Mouse (Mus musculus) kidney, embryonic 15.5 days (tissue): ENCODE data around the gene Znrf3. TPM values are rescaled to one million over a fixed set of nuclear protein-coding genes. Genes with fewer than 3 reads are reported as not detected.

Experiments used
- ATAC-seq: fragments of 200-750 bp; cut with Nextera tagmentation; replicated peaks from 2 replicates; pipeline ENCODE4 v1.8.0; 2017; ENCODE audit warnings: moderate TSS enrichment; ENCODE audit not compliant: low FRiP score
- H3K27ac ChIP-seq: fragments of 300-500 bp; sonication (generic); 2 replicates; pipeline ENCODE4 v1.5.1; 2015; ENCODE audit warnings: mild to moderate bottlenecking, inconsistent platforms
- H3K27me3 ChIP-seq: fragments of 300-500 bp; sonication (generic); 2 replicates; pipeline ENCODE4 v1.6.1; 2015; ENCODE audit warnings: inconsistent platforms
- H3K36me3 ChIP-seq: fragments of 300-500 bp; sonication (generic); 2 replicates; pipeline ENCODE4 v1.6.1; 2015; ENCODE audit warnings: inconsistent platforms
- H3K4me1 ChIP-seq: fragments of 300-500 bp; sonication (generic); 2 replicates; pipeline ENCODE4 v1.6.1; 2015; ENCODE audit warnings: inconsistent platforms
- H3K4me2 ChIP-seq: fragments of 300-500 bp; sonication (generic); 2 replicates; pipeline ENCODE4 v1.6.1; 2015; ENCODE audit warnings: moderate library complexity, mild to moderate bottlenecking, inconsistent platforms
- H3K4me3 ChIP-seq: fragments of 300-500 bp; sonication (generic); replicated peaks from 2 replicates; pipeline ENCODE4 v1.5.1; 2015; ENCODE audit warnings: mild to moderate bottlenecking, inconsistent platforms
- H3K9ac ChIP-seq: fragments of 300-500 bp; sonication (generic); 2 replicates; pipeline ENCODE4 v1.6.1; 2015; ENCODE audit warnings: mild to moderate bottlenecking, inconsistent platforms
- H3K9me3 ChIP-seq: fragments of 300-500 bp; sonication (generic); replicated peaks from 2 replicates; pipeline ENCODE4 v1.6.1; 2016; ENCODE audit warnings: inconsistent platforms
- WGBS: fragments of 180-500 bp; shearing (Covaris S2); methylation state at CpG from one replicate; pipeline ENCODE4 v1.1.7; 2015; ENCODE audit warnings: mixed read lengths; 5-methylcytosine and 5-hydroxymethylcytosine counted together
- polyA plus RNA-seq: library from polyadenylated mRNA; unstranded; fragments of >200 nt; fragmentation: Nextera tagmentation; extraction: Ambion mirVana; gene quantifications from 2 replicates; pipeline ENCODE4 v1.2.1, GENCODE M21; 2015

Gene Znrf3
- polyA plus RNA-seq, 1 experiment from 2014 or later, result 17.5 TPM

GRCm38 (mm10) chr11:5258036-5258435, 186.6 kb downstream of the Znrf3 start:
- 93% methylated on average over 6 of the region's 6 CpGs for WGBS
- H3K4me1 ChIP-seq, result peaks cover 57% of the 10 kb centered on the region
- no peak overlapping the region for H3K4me3 ChIP-seq
- H3K9ac ChIP-seq, result no peak overlapping the region
- no peaks in the 10 kb centered on the region for H3K9me3 ChIP-seq
- no peak overlapping the region for H3K27ac ChIP-seq
- no peak overlapping the region for H3K4me2 ChIP-seq
- no peaks in the 10 kb centered on the region for H3K36me3 ChIP-seq
- no peak for ATAC-seq
- no peaks in the 10 kb centered on the region for H3K27me3 ChIP-seq

GRCm38 (mm10) chr11:5257151-5257862, 187.3 kb downstream of the Znrf3 start:
- ATAC-seq, result no peak
- Histone ChIP-seq H3K27ac (peak overlapping the region; percentile 63), H3K4me1 (peaks cover 62% of the 10 kb centered on the region)

GRCm38 (mm10) chr11:5255509-5256014, 189.1 kb downstream of the Znrf3 start:
- WGBS, result 48% methylated on average over 9 of the region's 9 CpGs
- no peaks in the 10 kb centered on the region for H3K9me3 ChIP-seq
- H3K27me3 ChIP-seq, result no peaks in the 10 kb centered on the region
- no peak overlapping the region for H3K4me2 ChIP-seq
- no peak overlapping the region for H3K9ac ChIP-seq
- H3K4me1 ChIP-seq, result peaks cover 68% of the 10 kb centered on the region
- peak overlapping the region; percentile 42 for H3K27ac ChIP-seq
- no peak overlapping the region for H3K4me3 ChIP-seq
- no peaks in the 10 kb centered on the region for H3K36me3 ChIP-seq
- no peak for ATAC-seq

More at GRCm38 (mm10) chr11:5257151-5257862, 187.3 kb downstream of the Znrf3 start:
- Histone ChIP-seq H3K9me3 (no peaks in the 10 kb centered on the region), H3K27me3 (no peaks in the 10 kb centered on the region), H3K4me3 (no peak overlapping the region), H3K4me2 (no peak overlapping the region), H3K36me3 (no peaks in the 10 kb centered on the region), H3K9ac (no peak overlapping the region)
- 79% methylated on average over 13 of the region's 13 CpGs for WGBS

- Histone ChIP-seq H3K9me3 (no peaks in the 10 kb centered on the region), H3K4me2 (no peak overlapping the region), H3K4me3 (no peak overlapping the region), H3K36me3 (no peaks in the 10 kb centered on the region), H3K27me3 (no peaks in the 10 kb centered on the region), H3K4me1 (peaks cover 58% of the 10 kb centered on the region), H3K9ac (no peak overlapping the region), H3K27ac (no peak overlapping the region)
- WGBS, result 51% methylated on average over 2 of the region's 2 CpGs
- no peak for ATAC-seq
Observed at GRCm38 (mm10) chr11:5254016-5254415, 190.6 kb downstream of the Znrf3 start.

- WGBS, result 41% methylated on average over 3 of the region's 3 CpGs
Observed at GRCm38 (mm10) chr11:5253528-5253927, 191.1 kb downstream of the Znrf3 start.

GRCm38 (mm10) chr11:5252727-5253126, 191.9 kb downstream of the Znrf3 start:
- ATAC-seq, result no peak

More at GRCm38 (mm10) chr11:5253528-5253927, 191.1 kb downstream of the Znrf3 start:
- Histone ChIP-seq H3K36me3 (no peaks in the 10 kb centered on the region), H3K9me3 (no peaks in the 10 kb centered on the region), H3K27ac (no peak overlapping the region), H3K4me1 (peaks cover 58% of the 10 kb centered on the region), H3K4me2 (no peak overlapping the region), H3K27me3 (no peaks in the 10 kb centered on the region), H3K9ac (no peak overlapping the region), H3K4me3 (no peak overlapping the region)
- ATAC-seq, result no peak

GRCm38 (mm10) chr11:5251112-5251511, 193.5 kb downstream of the Znrf3 start:
- Histone ChIP-seq H3K9me3 (no peaks in the 10 kb centered on the region), H3K9ac (no peak overlapping the region), H3K4me2 (no peak overlapping the region), H3K27ac (peak overlapping the region; percentile 39; the same call in 1 of the 2 replicates), H3K27me3 (no peaks in the 10 kb centered on the region), H3K36me3 (no peaks in the 10 kb centered on the region), H3K4me1 (peaks cover 47% of the 10 kb centered on the region), H3K4me3 (no peak overlapping the region)
- WGBS, result 43% methylated on average over 6 of the region's 6 CpGs
- no peak; the same call in 1 of the 2 replicates for ATAC-seq

More at GRCm38 (mm10) chr11:5252727-5253126, 191.9 kb downstream of the Znrf3 start:
- no peaks in the 10 kb centered on the region for H3K9me3 ChIP-seq
- no peaks in the 10 kb centered on the region for H3K36me3 ChIP-seq
- no peak overlapping the region for H3K4me3 ChIP-seq
- 80% methylated on average over 8 of the region's 8 CpGs for WGBS
- peaks cover 58% of the 10 kb centered on the region for H3K4me1 ChIP-seq
- 0 out of 2 replicates have a peak overlapping the region, but pooled peaks have one; percentile 4 for H3K27ac ChIP-seq
- H3K9ac ChIP-seq, result no peak overlapping the region
- no peaks in the 10 kb centered on the region for H3K27me3 ChIP-seq
- H3K4me2 ChIP-seq, result no peak overlapping the region

GRCm38 (mm10) chr11:5248200-5248599, 196.4 kb downstream of the Znrf3 start:
- H3K4me3 ChIP-seq, result no peak overlapping the region
- no peak overlapping the region for H3K27ac ChIP-seq

GRCm38 (mm10) chr11:5245431-5245830, 199.2 kb downstream of the Znrf3 start:
- Histone ChIP-seq H3K27ac (peak overlapping the region; percentile 83; the same call in 1 of the 2 replicates), H3K4me3 (no peak overlapping the region)
- 69% methylated on average over 7 of the region's 7 CpGs for WGBS

More at GRCm38 (mm10) chr11:5248200-5248599, 196.4 kb downstream of the Znrf3 start:
- Histone ChIP-seq H3K9ac (no peak overlapping the region), H3K36me3 (peaks cover 2% of the 10 kb centered on the region), H3K9me3 (no peaks in the 10 kb centered on the region), H3K4me1 (peaks cover 48% of the 10 kb centered on the region), H3K4me2 (no peak overlapping the region), H3K27me3 (no peaks in the 10 kb centered on the region)
- no peak for ATAC-seq
- WGBS, result 60% methylated on average over 2 of the region's 2 CpGs

GRCm38 (mm10) chr11:5244749-5245130, 199.9 kb downstream of the Znrf3 start:
- H3K4me3 ChIP-seq, result no peak overlapping the region
- H3K27ac ChIP-seq, result peak overlapping the region; percentile 83
- H3K27me3 ChIP-seq, result no peaks in the 10 kb centered on the region
- peaks cover 44% of the 10 kb centered on the region for H3K4me1 ChIP-seq
- H3K9ac ChIP-seq, result no peak overlapping the region
- WGBS, result 46% methylated on average over 8 of the region's 8 CpGs
- ATAC-seq, result no peak
- H3K36me3 ChIP-seq, result peaks cover 27% of the 10 kb centered on the region
- H3K9me3 ChIP-seq, result no peaks in the 10 kb centered on the region
- peak overlapping the region; percentile 30 for H3K4me2 ChIP-seq

More at GRCm38 (mm10) chr11:5245431-5245830, 199.2 kb downstream of the Znrf3 start:
- no peak for ATAC-seq
- Histone ChIP-seq H3K36me3 (peaks cover 27% of the 10 kb centered on the region), H3K4me2 (no peak overlapping the region), H3K4me1 (peaks cover 38% of the 10 kb centered on the region), H3K9me3 (no peaks in the 10 kb centered on the region), H3K27me3 (no peaks in the 10 kb centered on the region), H3K9ac (no peak overlapping the region)

GRCm38 (mm10) chr11:5243812-5244748, 200.6 kb downstream of the Znrf3 start:
- Histone ChIP-seq H3K9me3 (no peaks in the 10 kb centered on the region), H3K27me3 (no peaks in the 10 kb centered on the region), H3K4me2 (peak overlapping the region; percentile 30), H3K9ac (no peak overlapping the region), H3K36me3 (peaks cover 27% of the 10 kb centered on the region), H3K4me1 (peaks cover 51% of the 10 kb centered on the region), H3K4me3 (peak overlapping the region; percentile 10; the same call in 1 of the 2 replicates), H3K27ac (peak overlapping the region; percentile 83)
- no peak for ATAC-seq
- WGBS, result 48% methylated on average over 24 of the region's 24 CpGs
